Mouse (Mus musculus): ENCODE results near the gene Mzt1. TPM values are rescaled to one million over a fixed set of nuclear protein-coding genes. Genes with fewer than 3 reads are reported as not detected.

Gene Mzt1
- 4.1 and 7.0 TPM in 2 replicates for polyA plus RNA-seq (2012; rRNA removed)

DNA sequence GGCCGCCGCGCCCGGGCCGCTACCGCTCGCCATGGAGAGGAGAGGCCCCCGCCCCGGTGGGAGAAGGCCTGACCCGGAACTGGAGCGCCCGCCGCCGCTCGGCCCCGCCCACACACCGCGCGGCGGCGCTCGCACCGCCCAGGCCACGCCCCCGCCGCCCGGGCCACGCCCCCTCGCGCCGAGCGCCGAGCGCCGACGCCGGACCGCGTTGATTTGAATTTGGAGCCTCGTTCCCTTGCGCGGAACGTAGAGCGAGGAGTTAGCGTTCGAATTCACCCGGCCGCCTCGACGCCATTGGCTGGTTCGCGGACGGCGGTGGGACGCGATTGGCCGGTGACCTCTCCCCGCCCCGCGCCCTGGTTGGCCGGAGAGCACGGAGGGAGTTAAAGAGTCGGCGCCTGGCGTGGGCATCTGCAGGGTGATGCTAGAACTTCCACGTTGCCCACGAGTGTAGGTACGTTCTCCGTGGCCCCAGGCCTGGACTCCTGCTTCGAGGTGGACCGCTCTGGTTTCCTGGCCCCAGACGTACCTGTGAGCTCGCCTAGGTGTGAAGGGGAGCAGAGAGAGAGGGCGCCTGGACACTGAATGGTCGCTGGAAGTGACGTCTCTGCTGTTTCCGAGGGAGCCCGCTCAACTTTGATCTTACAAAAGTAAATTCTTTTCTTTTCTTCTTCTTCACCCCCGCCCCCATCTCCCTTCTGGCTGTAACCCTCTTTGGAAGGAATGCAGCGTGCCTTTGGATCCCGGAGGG lies at the start of gene Mzt1, which contains the start of gene Bora:
TSS of gene Mzt1 (minus strand) at position 104 of the 751 bp plus-strand sequence.
TSS of gene Bora (plus strand) at position 192 of the 751 bp plus-strand sequence.

GRCm38 (mm10) chr14:98994218-98994617 lies 51.7 kb downstream of the Mzt1 start, which contains the start of gene Rpl36a-ps1:
TSS of gene Rpl36a-ps1 (minus strand) at chr14:98994318.

Other genes with a start within 250 kb of the Mzt1 start
- not detected in 2 replicates for gene Rpl36a-ps1, start 51.8 kb downstream of the Mzt1 start, polyA plus RNA-seq (2012; rRNA removed)
- gene Bora, start 88 bp upstream of the Mzt1 start, polyA plus RNA-seq (2012; rRNA removed): 2.6 and 4.1 TPM in 2 replicates
- 1.6 and 2.2 TPM in 2 replicates for gene Pibf1, start 53.3 kb upstream of the Mzt1 start, polyA plus RNA-seq (2012; rRNA removed)
- gene Dis3, start 53.6 kb upstream of the Mzt1 start, polyA plus RNA-seq (2012; rRNA removed): 10.9 and 13.6 TPM in 2 replicates

Data from ovary, adult 2 months (tissue).